Mouse (Mus musculus): ENCODE data around the gene Lipt2. TPM values are rescaled to one million over a fixed set of nuclear protein-coding genes. Genes with fewer than 3 reads are reported as not detected.

The Lipt2 gene
- polyA plus RNA-seq, 1 experiment from 2014 or later = 27.0 TPM

DNA sequence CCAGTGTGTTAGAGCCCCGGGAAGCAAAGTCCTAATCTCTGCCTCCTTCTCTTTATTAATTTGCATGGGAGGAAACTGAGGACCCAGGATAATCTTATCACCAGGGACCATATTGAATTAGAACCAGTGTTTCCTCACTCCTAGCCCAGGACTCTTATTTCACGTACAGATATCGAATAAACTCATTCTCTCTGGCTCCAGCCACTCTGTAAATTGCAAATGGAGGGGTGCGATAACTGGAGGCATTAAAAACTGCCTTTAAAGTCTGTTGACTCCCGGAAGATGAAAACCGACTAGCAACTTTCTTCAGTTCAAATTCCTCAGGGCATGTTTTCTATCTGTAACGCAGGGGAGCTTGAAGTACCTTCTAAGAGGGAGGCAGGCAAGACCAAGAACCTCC is 20.3 kb downstream of the Lipt2 start:
- Histone ChIP-seq H3K4me1 (ENCODE audit: control insufficient read depth, insufficient read depth, low read length) (peaks cover 6% of the 10 kb centered on the region; the same call in 1 of the 2 replicates), H3K36me3 (ENCODE audit: control insufficient read depth, insufficient read depth, low read length) (no peaks in the 10 kb centered on the region), H3K4me3 (ENCODE audit: low read length) (peak overlapping the region; percentile 46), H3K4me2 (replicated peaks; ENCODE audit: low read depth, low read length) (peak overlapping the region; percentile 67; the same call in 1 of the 2 replicates), H3K27ac (ENCODE audit: low read depth, low read length) (no peak overlapping the region), H3K27me3 (ENCODE audit: control insufficient read depth, insufficient read depth, low read length) (peaks cover 26% of the 10 kb centered on the region), H3K9me3 (ENCODE audit: control insufficient read depth, low read length) (no peaks in the 10 kb centered on the region), H3K9ac (ENCODE audit: low read depth, low read length) (no peak overlapping the region)
- WGBS = 64% methylated on average over 7 of the region's 7 CpGs
- no peak for ATAC-seq (ENCODE audit: low FRiP score, low TSS enrichment)

DNA sequence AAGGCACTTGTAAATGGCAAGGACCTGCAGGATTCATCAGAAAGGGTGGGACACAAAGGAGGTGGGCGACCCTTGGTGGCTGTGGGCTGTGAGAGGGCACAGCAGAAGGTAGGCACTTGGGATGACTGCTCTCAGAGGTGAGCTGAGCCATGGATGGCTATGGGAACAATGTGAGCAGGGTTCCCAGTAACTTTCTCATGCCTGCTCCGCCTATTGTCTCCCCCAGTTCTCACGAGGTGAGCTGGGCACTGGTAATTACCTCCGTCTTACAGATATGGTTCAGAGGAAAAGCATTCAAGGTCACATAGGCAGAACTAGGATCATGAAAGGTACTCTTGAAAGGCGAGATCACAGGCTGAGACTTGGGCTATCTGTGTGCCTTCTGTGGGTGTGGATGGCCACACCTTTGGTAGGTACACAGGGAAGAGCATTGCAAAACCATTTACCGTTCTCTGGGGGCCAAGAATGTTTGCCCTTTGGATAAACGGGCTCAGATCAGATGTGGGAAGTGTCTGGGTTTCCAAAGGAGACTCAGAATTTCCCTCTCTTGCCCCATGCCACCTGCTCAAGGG is 20.8 kb downstream of the Lipt2 start:
- no peak for ATAC-seq (ENCODE audit: low FRiP score, low TSS enrichment)
- Histone ChIP-seq H3K9me3 (ENCODE audit: control insufficient read depth, low read length) (no peaks in the 10 kb centered on the region), H3K27me3 (ENCODE audit: control insufficient read depth, insufficient read depth, low read length) (peaks cover 26% of the 10 kb centered on the region), H3K27ac (ENCODE audit: low read depth, low read length) (no peak overlapping the region), H3K36me3 (ENCODE audit: control insufficient read depth, insufficient read depth, low read length) (no peaks in the 10 kb centered on the region), H3K9ac (ENCODE audit: low read depth, low read length) (no peak overlapping the region), H3K4me3 (ENCODE audit: low read length) (no peak overlapping the region), H3K4me1 (ENCODE audit: control insufficient read depth, insufficient read depth, low read length) (peaks cover 6% of the 10 kb centered on the region; the same call in 1 of the 2 replicates), H3K4me2 (replicated peaks; ENCODE audit: low read depth, low read length) (no peak overlapping the region)
- WGBS = 70% methylated on average over 7 of the region's 7 CpGs

DNA sequence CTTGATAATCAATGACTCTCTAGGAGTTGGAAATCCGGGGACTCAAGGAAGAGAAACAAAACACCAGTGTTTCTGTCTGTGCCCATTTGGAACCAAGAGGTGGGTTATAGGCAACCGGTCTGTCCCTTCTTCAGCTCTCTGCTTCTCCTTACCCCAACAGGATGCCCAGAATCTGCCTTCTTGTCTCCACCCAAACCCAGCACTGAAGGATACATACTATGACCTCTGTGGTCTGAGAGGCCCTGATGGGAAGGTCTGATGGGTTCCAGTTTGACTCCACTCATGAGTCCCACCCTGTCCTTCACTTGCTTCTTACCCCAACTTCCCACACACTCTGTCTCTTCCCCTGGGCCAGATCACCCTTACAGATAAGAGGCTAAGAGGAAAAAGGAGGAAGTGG is 22.1 kb downstream of the Lipt2 start:
- peaks cover 6% of the 10 kb centered on the region; the same call in 1 of the 2 replicates for H3K4me1 ChIP-seq (ENCODE audit: control insufficient read depth, insufficient read depth, low read length)
- peaks cover 26% of the 10 kb centered on the region for H3K27me3 ChIP-seq (ENCODE audit: control insufficient read depth, insufficient read depth, low read length)
- no peak overlapping the region for H3K9ac ChIP-seq (ENCODE audit: low read depth, low read length)
- 83% methylated on average over 2 of the region's 2 CpGs for WGBS
- no peak for ATAC-seq (ENCODE audit: low FRiP score, low TSS enrichment)
- H3K4me2 ChIP-seq (replicated peaks; ENCODE audit: low read depth, low read length) = no peak overlapping the region
- H3K27ac ChIP-seq (ENCODE audit: low read depth, low read length) = no peak overlapping the region
- H3K9me3 ChIP-seq (ENCODE audit: control insufficient read depth, low read length) = no peaks in the 10 kb centered on the region
- H3K4me3 ChIP-seq (ENCODE audit: low read length) = no peak overlapping the region
- H3K36me3 ChIP-seq (ENCODE audit: control insufficient read depth, insufficient read depth, low read length) = no peaks in the 10 kb centered on the region

DNA sequence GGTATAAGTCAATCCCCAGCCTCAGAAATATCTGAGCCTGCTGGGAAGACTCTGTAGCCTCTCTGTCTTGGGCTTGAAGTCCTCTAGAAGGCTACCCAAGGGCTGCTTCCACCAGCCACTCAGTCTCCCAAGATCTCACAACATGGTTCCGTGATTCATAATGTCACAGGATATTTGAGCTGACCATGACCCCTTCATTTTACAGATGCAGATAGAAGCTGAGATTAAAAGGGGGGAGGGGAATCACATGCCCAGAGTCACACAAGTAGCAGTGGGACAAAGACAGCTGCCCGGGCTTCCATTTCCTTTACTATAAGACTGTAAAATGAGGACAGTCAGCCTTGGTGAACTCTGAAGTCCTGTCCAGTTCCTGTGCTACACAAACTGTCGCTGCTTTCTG is 22.5 kb downstream of the Lipt2 start:
- WGBS = 66% methylated on average over 3 of the region's 3 CpGs
- no peaks in the 10 kb centered on the region for H3K36me3 ChIP-seq (ENCODE audit: control insufficient read depth, insufficient read depth, low read length)
- no peak overlapping the region for H3K4me3 ChIP-seq (ENCODE audit: low read length)
- peaks cover 6% of the 10 kb centered on the region; the same call in 1 of the 2 replicates for H3K4me1 ChIP-seq (ENCODE audit: control insufficient read depth, insufficient read depth, low read length)
- 0 out of 2 replicates have a peak overlapping the region, but pooled peaks have one; percentile 0 for H3K9ac ChIP-seq (ENCODE audit: low read depth, low read length)
- H3K9me3 ChIP-seq (ENCODE audit: control insufficient read depth, low read length) = no peaks in the 10 kb centered on the region
- H3K27me3 ChIP-seq (ENCODE audit: control insufficient read depth, insufficient read depth, low read length) = peaks cover 26% of the 10 kb centered on the region
- H3K4me2 ChIP-seq (replicated peaks; ENCODE audit: low read depth, low read length) = no peak overlapping the region
- no peak overlapping the region for H3K27ac ChIP-seq (ENCODE audit: low read depth, low read length)
- ATAC-seq (ENCODE audit: low FRiP score, low TSS enrichment) = no peak

DNA sequence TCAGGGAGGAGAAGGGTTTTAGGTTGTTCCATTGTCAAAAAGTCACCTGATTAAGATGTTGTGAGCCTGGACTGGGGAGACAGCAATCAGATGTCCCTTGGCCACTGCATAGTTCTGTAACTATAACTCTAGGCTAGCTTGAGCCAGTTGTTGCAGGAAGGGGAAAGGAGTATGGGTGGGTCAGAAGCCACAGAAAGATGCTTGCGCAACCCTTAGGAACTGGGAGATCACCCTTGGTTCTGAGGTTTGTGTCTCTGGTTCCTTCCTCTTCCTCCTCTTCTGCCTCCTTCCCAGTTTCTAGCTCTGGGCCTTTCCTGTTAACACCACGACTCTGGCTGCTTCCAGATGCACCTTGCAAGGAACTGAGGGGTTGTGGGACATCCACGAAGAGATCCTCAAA is 23.3 kb downstream of the Lipt2 start:
- H3K4me1 ChIP-seq (ENCODE audit: control insufficient read depth, insufficient read depth, low read length) = peaks cover 6% of the 10 kb centered on the region; the same call in 1 of the 2 replicates
- no peak for ATAC-seq (ENCODE audit: low FRiP score, low TSS enrichment)
- no peak overlapping the region for H3K9ac ChIP-seq (ENCODE audit: low read depth, low read length)
- no peak overlapping the region for H3K27ac ChIP-seq (ENCODE audit: low read depth, low read length)
- 88% methylated on average over 3 of the region's 3 CpGs for WGBS
- H3K36me3 ChIP-seq (ENCODE audit: control insufficient read depth, insufficient read depth, low read length) = no peaks in the 10 kb centered on the region
- H3K4me2 ChIP-seq (replicated peaks; ENCODE audit: low read depth, low read length) = no peak overlapping the region
- peaks cover 24% of the 10 kb centered on the region for H3K27me3 ChIP-seq (ENCODE audit: control insufficient read depth, insufficient read depth, low read length)
- H3K4me3 ChIP-seq (ENCODE audit: low read length) = no peak overlapping the region
- H3K9me3 ChIP-seq (ENCODE audit: control insufficient read depth, low read length) = no peaks in the 10 kb centered on the region

DNA sequence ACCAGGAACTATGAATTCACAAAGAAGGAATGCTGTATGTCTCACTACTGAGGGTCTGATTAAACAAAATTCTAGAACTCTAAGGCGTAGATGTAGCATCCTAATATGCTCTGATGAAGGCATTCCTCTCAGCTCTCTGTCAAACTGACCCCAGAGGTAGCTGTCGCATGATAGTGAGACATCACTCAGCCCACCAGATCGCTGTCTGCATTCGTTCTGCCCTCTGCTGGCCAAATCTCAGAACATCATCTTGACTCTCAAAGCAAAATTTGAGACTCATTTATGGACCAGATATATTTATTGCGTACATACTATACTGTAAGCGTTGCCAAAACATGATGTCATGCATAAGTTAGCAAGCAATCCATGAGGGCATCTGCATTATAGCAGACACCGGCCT is 28.5 kb downstream of the Lipt2 start:
- Histone ChIP-seq H3K4me2 (replicated peaks; ENCODE audit: low read depth, low read length) (no peak overlapping the region), H3K4me3 (ENCODE audit: low read length) (no peak overlapping the region), H3K4me1 (ENCODE audit: control insufficient read depth, insufficient read depth, low read length) (no peaks in the 10 kb centered on the region), H3K36me3 (ENCODE audit: control insufficient read depth, insufficient read depth, low read length) (no peaks in the 10 kb centered on the region), H3K9me3 (ENCODE audit: control insufficient read depth, low read length) (no peaks in the 10 kb centered on the region), H3K9ac (ENCODE audit: low read depth, low read length) (no peak overlapping the region), H3K27me3 (ENCODE audit: control insufficient read depth, insufficient read depth, low read length) (no peaks in the 10 kb centered on the region), H3K27ac (ENCODE audit: low read depth, low read length) (no peak overlapping the region)
- WGBS = 26% methylated on average over 7 of the region's 7 CpGs
- ATAC-seq (ENCODE audit: low FRiP score, low TSS enrichment) = no peak

DNA sequence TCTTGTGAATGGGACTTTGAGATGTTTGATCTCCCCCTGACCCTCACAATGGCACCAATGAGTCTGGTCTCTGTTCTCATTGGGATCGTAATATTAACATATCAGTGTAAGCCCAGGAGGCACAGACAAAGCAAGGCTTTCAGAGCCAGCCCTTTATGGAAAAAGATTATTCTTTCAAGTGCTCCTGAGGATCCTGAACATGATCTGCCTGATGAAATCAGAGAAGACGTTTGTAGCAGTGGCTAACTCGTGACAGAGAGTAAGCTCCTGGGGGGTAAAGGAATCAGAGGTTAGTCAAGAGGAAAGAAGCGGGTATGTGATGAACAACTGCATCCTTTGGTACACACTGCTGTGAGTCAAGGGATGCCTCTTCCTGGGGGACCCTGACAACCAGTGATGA is 31.1 kb downstream of the Lipt2 start:
- Histone ChIP-seq H3K36me3 (ENCODE audit: control insufficient read depth, insufficient read depth, low read length) (no peaks in the 10 kb centered on the region), H3K9ac (ENCODE audit: low read depth, low read length) (no peak overlapping the region), H3K9me3 (ENCODE audit: control insufficient read depth, low read length) (no peaks in the 10 kb centered on the region), H3K4me3 (ENCODE audit: low read length) (no peak overlapping the region), H3K4me1 (ENCODE audit: control insufficient read depth, insufficient read depth, low read length) (no peaks in the 10 kb centered on the region), H3K27me3 (ENCODE audit: control insufficient read depth, insufficient read depth, low read length) (no peaks in the 10 kb centered on the region), H3K4me2 (replicated peaks; ENCODE audit: low read depth, low read length) (no peak overlapping the region), H3K27ac (ENCODE audit: low read depth, low read length) (no peak overlapping the region)
- no peak for ATAC-seq (ENCODE audit: low FRiP score, low TSS enrichment)
- 36% methylated on average over 4 of the region's 4 CpGs for WGBS

DNA sequence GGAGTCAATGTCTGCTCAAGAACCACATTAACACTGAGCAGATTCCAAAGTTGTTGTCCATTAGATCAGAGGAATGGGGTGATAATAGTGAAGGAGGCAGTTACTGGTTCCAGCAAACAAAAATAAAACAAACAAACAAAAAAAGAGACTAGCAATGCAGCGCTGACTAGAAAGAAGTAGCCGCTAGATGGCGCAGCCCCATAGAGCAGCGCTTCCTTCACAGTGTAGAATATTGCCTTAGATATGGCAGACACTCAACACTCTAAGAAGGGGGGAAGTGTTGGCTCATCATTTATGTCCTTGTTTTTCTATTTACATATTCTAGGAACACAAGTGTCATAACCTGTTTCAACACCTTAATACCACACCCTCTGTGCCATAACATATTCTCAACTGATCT is 31.7 kb downstream of the Lipt2 start:
- H3K4me2 ChIP-seq (replicated peaks; ENCODE audit: low read depth, low read length) = no peak overlapping the region
- no peaks in the 10 kb centered on the region for H3K27me3 ChIP-seq (ENCODE audit: control insufficient read depth, insufficient read depth, low read length)
- ATAC-seq (ENCODE audit: low FRiP score, low TSS enrichment) = no peak
- H3K9ac ChIP-seq (ENCODE audit: low read depth, low read length) = no peak overlapping the region
- 13% methylated on average over 4 of the region's 4 CpGs for WGBS
- no peak overlapping the region for H3K4me3 ChIP-seq (ENCODE audit: low read length)
- no peaks in the 10 kb centered on the region for H3K4me1 ChIP-seq (ENCODE audit: control insufficient read depth, insufficient read depth, low read length)
- no peaks in the 10 kb centered on the region for H3K9me3 ChIP-seq (ENCODE audit: control insufficient read depth, low read length)
- no peaks in the 10 kb centered on the region for H3K36me3 ChIP-seq (ENCODE audit: control insufficient read depth, insufficient read depth, low read length)
- H3K27ac ChIP-seq (ENCODE audit: low read depth, low read length) = no peak overlapping the region

DNA sequence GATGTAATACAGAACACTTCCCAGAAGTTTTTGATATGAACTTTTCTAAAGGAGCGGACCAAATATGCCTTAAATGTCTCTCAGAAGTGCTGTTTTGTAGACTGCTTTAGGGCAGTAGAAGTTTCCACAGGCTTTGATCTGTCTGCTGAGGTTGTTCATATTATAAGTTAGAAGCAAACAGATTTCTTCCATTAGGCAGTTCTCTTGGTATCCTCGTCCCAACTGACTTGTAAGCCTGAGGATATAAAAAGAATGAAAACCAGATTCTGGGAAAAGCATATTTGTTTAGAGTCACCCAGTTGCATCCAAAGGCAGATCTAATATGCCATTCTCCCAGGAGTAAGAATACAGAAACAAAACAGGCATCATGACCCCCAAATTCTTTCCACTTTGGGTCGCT is 42.1 kb downstream of the Lipt2 start:
- no peak overlapping the region for H3K4me3 ChIP-seq (ENCODE audit: low read length)
- no peaks in the 10 kb centered on the region for H3K36me3 ChIP-seq (ENCODE audit: control insufficient read depth, insufficient read depth, low read length)
- no peaks in the 10 kb centered on the region for H3K27me3 ChIP-seq (ENCODE audit: control insufficient read depth, insufficient read depth, low read length)
- H3K4me2 ChIP-seq (replicated peaks; ENCODE audit: low read depth, low read length) = no peak overlapping the region
- no peak overlapping the region for H3K27ac ChIP-seq (ENCODE audit: low read depth, low read length)
- ATAC-seq (ENCODE audit: low FRiP score, low TSS enrichment) = no peak
- 89% methylated on average over 3 of the region's 3 CpGs for WGBS
- no peaks in the 10 kb centered on the region for H3K4me1 ChIP-seq (ENCODE audit: control insufficient read depth, insufficient read depth, low read length)
- no peaks in the 10 kb centered on the region for H3K9me3 ChIP-seq (ENCODE audit: control insufficient read depth, low read length)
- no peak overlapping the region for H3K9ac ChIP-seq (ENCODE audit: low read depth, low read length)
